Mouse (Mus musculus): ENCODE measurements around the gene Glis2. TPM values are rescaled to one million over a fixed set of nuclear protein-coding genes. Genes with fewer than 3 reads are reported as not detected.

Glis2 gene
- polyA plus RNA-seq, 1 experiment from 2014 or later = 22.2 TPM

- no peaks in the 10 kb centered on the region for H3K36me3 ChIP-seq
- H3K9ac ChIP-seq = peak overlapping the region; percentile 43; the same call in 1 of the 2 replicates
- peak overlapping the region; percentile 97 for H3K4me2 ChIP-seq
- peak overlapping the region; percentile 97 for H3K27ac ChIP-seq (replicated peaks)
- H3K9me3 ChIP-seq = no peaks in the 10 kb centered on the region
- 50% methylated on average over 5 of the region's 5 CpGs for WGBS
- H3K4me1 ChIP-seq (replicated peaks) = peaks cover 89% of the 10 kb centered on the region
- no peak overlapping the region for H3K4me3 ChIP-seq
- H3K27me3 ChIP-seq = no peaks in the 10 kb centered on the region
- ATAC-seq (ENCODE audit: low read depth) = no peak
Measured at GRCm38 (mm10) chr16:4598041-4598440, 3.5 kb downstream of the Glis2 start.

DNA sequence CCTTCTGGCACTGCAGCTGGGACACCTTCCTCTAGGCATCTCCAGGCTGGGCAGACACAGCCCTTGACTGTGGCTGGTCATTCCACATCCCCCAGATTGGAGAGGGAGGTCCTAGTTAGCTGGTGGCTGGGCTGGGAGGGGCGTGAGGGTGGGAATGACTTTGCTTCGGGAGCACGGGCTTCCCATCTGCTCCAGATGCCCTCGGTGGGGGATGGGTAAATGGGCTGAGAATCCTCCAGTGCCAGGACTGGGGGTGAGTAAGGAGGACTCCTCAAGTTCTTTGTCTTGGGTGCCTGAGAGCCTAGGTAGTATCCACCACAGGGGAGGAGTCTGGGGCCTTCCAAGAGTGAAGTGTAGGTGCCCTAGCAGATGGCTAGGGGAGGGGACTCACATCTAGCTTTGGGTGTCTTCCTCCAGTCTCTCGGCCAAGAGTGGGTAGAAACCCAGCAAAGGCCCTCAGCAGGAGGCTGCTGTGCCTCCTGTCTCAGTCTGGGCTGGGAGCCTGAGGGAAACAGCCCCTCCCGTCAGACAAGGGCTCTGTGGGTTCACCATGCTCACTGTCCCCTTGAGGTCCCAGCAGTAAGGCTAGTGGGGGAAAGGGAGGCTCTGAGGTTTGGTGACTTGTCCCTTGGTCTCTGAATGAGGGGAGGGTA is 4.5 kb downstream of the Glis2 start:
- Histone ChIP-seq H3K4me3 (no peak overlapping the region), H3K9ac (no peak overlapping the region), H3K27ac (replicated peaks) (peak overlapping the region; percentile 97), H3K36me3 (no peaks in the 10 kb centered on the region), H3K4me2 (peak overlapping the region; percentile 97), H3K9me3 (no peaks in the 10 kb centered on the region), H3K27me3 (no peaks in the 10 kb centered on the region), H3K4me1 (replicated peaks) (peaks cover 89% of the 10 kb centered on the region)
- no peak for ATAC-seq (ENCODE audit: low read depth)
- 8% methylated on average over 6 of the region's 6 CpGs for WGBS

GRCm38 (mm10) chr16:4599616-4600015 is 5.1 kb downstream of the Glis2 start:
- H3K4me3 ChIP-seq = no peak overlapping the region
- H3K4me1 ChIP-seq (replicated peaks) = peaks cover 94% of the 10 kb centered on the region
- H3K27me3 ChIP-seq = no peaks in the 10 kb centered on the region
- H3K27ac ChIP-seq (replicated peaks) = no peak overlapping the region
- no peaks in the 10 kb centered on the region for H3K36me3 ChIP-seq
- H3K4me2 ChIP-seq = no peak overlapping the region
- no peaks in the 10 kb centered on the region for H3K9me3 ChIP-seq
- WGBS = 88% methylated on average over 3 of the region's 3 CpGs
- H3K9ac ChIP-seq = no peak overlapping the region
- ATAC-seq (ENCODE audit: low read depth) = no peak

DNA sequence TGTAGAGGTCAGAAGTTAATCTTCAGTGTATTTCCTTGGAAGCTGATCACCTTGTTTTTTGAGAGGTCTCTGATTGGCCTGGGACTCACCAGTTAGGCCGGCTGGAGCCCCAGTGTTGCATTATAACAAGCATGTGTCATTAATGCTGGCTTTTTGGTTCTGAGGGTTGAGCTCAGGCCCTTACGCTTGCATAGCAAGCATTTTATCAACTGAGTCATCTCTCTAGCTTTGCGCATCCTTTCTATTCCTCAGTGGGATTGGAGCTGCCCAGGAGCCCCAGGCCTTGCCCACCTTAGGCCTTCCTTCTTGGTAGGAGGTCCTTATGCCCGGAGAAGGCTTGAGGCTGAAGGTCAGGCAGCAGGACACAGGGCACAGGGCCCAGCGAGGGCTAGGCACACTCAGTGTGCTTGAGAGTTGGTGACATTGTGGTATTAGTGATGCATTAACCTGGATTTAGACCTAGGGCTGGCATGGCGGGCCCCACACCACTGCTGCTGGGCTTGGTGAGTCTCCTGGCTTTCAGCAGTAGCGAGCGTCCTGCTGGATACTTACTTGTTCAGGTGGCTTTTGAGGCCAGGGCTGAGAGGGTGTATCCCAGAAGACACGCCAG is 6.3 kb downstream of the Glis2 start:
- H3K4me1 ChIP-seq (replicated peaks) = peaks cover 99% of the 10 kb centered on the region
- H3K27ac ChIP-seq (replicated peaks) = peak overlapping the region; percentile 18; the same call in 1 of the 2 replicates
- no peaks in the 10 kb centered on the region for H3K36me3 ChIP-seq
- no peak overlapping the region for H3K4me3 ChIP-seq
- H3K27me3 ChIP-seq = no peaks in the 10 kb centered on the region
- WGBS = 84% methylated on average over 9 of the region's 9 CpGs
- no peak overlapping the region for H3K9ac ChIP-seq
- H3K4me2 ChIP-seq = no peak overlapping the region
- ATAC-seq (ENCODE audit: low read depth) = no peak
- H3K9me3 ChIP-seq = no peaks in the 10 kb centered on the region

GRCm38 (mm10) chr16:4602189-4602588 is 7.7 kb downstream of the Glis2 start:
- H3K9me3 ChIP-seq = no peaks in the 10 kb centered on the region
- peak overlapping the region; percentile 23 for H3K9ac ChIP-seq
- peaks cover 99% of the 10 kb centered on the region for H3K4me1 ChIP-seq (replicated peaks)
- no peaks in the 10 kb centered on the region for H3K27me3 ChIP-seq
- no peak overlapping the region for H3K4me2 ChIP-seq
- H3K27ac ChIP-seq (replicated peaks) = peak overlapping the region; percentile 52
- no peak overlapping the region for H3K4me3 ChIP-seq
- H3K36me3 ChIP-seq = no peaks in the 10 kb centered on the region
- WGBS = 5% methylated on average over 3 of the region's 3 CpGs
- no peak for ATAC-seq (ENCODE audit: low read depth)

GRCm38 (mm10) chr16:4602766-4603452 is 8.4 kb downstream of the Glis2 start:
- H3K36me3 ChIP-seq = no peaks in the 10 kb centered on the region
- ATAC-seq (ENCODE audit: low read depth) = no peak
- H3K27ac ChIP-seq (replicated peaks) = peak overlapping the region; percentile 52
- H3K4me2 ChIP-seq = no peak overlapping the region
- no peak overlapping the region for H3K4me3 ChIP-seq
- H3K9me3 ChIP-seq = no peaks in the 10 kb centered on the region
- H3K27me3 ChIP-seq = no peaks in the 10 kb centered on the region
- 31% methylated on average over 7 of the region's 7 CpGs for WGBS
- peak overlapping the region; percentile 49; the same call in 1 of the 2 replicates for H3K9ac ChIP-seq
- H3K4me1 ChIP-seq (replicated peaks) = peaks cover 98% of the 10 kb centered on the region

GRCm38 (mm10) chr16:4603453-4603837 is 8.9 kb downstream of the Glis2 start:
- H3K4me1 ChIP-seq (replicated peaks) = peaks cover 96% of the 10 kb centered on the region
- H3K27me3 ChIP-seq = no peaks in the 10 kb centered on the region
- 0 out of 2 replicates have a peak overlapping the region, but pooled peaks have one; percentile 14 for H3K9ac ChIP-seq
- H3K4me2 ChIP-seq = no peak overlapping the region
- H3K27ac ChIP-seq (replicated peaks) = peak overlapping the region; percentile 52
- no peaks in the 10 kb centered on the region for H3K9me3 ChIP-seq
- H3K36me3 ChIP-seq = no peaks in the 10 kb centered on the region
- 43% methylated on average over 1 of the region's 1 CpGs for WGBS
- H3K4me3 ChIP-seq = no peak overlapping the region
- ATAC-seq (ENCODE audit: low read depth) = no peak

DNA sequence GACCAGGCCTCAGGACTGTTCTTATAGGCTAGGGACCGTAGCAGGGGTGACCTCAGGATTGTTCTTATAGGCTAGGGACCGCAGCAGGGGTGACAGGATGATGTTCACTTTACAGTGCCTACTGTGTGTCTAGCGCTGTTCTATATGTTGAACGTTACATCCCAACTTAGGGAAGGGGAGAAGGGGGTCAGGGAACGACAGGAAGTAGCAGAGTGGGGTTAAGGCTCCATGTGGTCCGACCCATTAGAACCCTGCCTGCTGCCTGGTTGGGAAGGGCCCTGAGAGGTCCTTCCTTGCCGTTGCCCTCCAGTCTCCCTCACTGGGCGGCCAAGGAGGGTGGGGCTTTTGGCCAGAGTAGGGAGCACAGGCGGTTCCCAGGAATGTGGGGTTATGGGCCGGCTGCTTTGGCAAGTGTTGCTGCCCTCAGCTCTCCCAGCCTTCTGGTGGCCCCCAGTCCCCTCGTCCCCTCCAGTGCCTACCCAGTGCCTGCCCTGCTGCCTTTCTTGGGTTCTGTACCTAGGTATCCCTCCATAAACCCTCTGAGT is 9.9 kb downstream of the Glis2 start:
- ATAC-seq (ENCODE audit: low read depth) = no peak
- Histone ChIP-seq H3K27me3 (no peaks in the 10 kb centered on the region), H3K9me3 (no peaks in the 10 kb centered on the region), H3K9ac (0 out of 2 replicates have a peak overlapping the region, but pooled peaks have one; percentile 14), H3K4me3 (no peak overlapping the region), H3K4me2 (no peak overlapping the region), H3K27ac (replicated peaks) (no peak overlapping the region), H3K36me3 (peaks cover 6% of the 10 kb centered on the region; the same call in 1 of the 2 replicates), H3K4me1 (replicated peaks) (peaks cover 87% of the 10 kb centered on the region)
- 62% methylated on average over 11 of the region's 11 CpGs for WGBS

DNA sequence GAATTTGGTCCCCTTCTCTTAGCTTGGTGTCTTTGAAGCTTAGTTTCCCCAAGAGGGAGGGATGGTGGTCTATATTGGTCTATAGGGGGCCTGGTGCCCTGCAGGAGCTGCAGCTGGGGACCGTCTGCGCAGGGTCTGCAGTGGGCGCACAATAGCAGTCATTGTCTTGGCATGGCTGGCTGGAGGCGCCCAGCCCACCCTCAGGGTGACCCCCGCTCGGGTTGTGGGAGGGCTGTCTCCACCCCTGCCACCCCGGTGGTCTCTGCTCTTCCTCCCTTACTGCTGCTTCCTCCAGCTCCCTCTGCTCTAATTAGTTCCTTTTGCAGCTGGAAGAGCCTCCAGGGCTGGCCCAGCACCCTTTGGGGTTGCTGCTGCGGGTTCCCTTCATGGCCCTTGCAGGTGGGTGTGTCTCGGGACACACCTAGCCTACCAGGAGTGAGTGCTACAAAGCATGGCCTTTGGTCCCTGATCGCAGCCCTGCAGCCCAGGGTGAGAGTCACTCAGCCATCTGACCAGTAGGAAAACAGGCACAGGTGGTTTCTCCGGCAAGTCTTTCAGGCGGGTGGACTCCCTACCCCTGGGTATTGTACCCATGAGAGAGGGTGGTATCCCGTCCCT is 11.1 kb downstream of the Glis2 start:
- Histone ChIP-seq H3K4me3 (no peak overlapping the region), H3K27me3 (no peaks in the 10 kb centered on the region), H3K9me3 (no peaks in the 10 kb centered on the region), H3K9ac (peak overlapping the region; percentile 50; the same call in 1 of the 2 replicates), H3K27ac (replicated peaks) (peak overlapping the region; percentile 52), H3K4me1 (replicated peaks) (peaks cover 75% of the 10 kb centered on the region), H3K4me2 (no peak overlapping the region), H3K36me3 (peaks cover 17% of the 10 kb centered on the region)
- no peak for ATAC-seq (ENCODE audit: low read depth)
- WGBS = 42% methylated on average over 9 of the region's 13 CpGs

DNA sequence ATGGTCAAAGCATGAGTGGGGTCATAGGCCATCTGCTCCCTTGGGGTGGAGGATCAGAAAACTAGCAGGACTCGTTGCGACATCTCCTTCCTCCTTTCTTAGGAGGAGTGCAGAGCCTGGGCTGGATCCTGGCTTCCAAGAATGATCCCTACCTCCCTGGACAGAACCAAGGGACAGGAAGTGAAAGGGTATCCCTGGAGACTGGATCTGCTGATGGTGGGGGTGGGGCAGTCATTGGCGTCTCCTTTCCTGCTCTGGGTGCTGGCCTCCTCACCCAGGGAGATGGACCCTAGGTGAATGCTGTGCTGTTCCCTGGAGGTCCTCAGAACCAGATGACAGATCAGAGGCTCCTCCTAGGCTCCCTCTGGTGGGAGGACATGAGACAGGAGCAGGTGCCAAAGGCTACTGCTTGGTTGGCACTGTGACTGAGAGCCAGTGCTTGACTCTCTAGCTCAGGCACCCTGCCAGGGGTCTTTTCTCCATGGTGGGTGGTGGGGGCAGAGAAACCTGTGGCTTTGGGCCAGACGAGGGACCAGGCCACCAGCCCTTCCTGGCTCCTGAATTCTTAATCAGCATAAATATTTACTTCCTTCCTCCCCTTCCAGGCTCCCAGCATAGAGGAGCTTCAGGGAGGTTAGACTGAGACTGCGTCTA is 12.0 kb downstream of the Glis2 start:
- H3K27me3 ChIP-seq = no peaks in the 10 kb centered on the region
- no peak overlapping the region for H3K9ac ChIP-seq
- no peaks in the 10 kb centered on the region for H3K9me3 ChIP-seq
- WGBS = 43% methylated on average over 5 of the region's 5 CpGs
- 0 out of 2 replicates have a peak, but pooled peaks have one; percentile 21 for ATAC-seq (ENCODE audit: low read depth)
- no peak overlapping the region for H3K4me2 ChIP-seq
- H3K27ac ChIP-seq (replicated peaks) = peak overlapping the region; percentile 52
- H3K4me1 ChIP-seq (replicated peaks) = peaks cover 65% of the 10 kb centered on the region
- H3K36me3 ChIP-seq = peaks cover 26% of the 10 kb centered on the region
- no peak overlapping the region for H3K4me3 ChIP-seq

GRCm38 (mm10) chr16:4607818-4608531 is 13.5 kb downstream of the Glis2 start:
- H3K4me1 ChIP-seq (replicated peaks) = peaks cover 52% of the 10 kb centered on the region
- peak overlapping the region; percentile 35; the same call in 1 of the 2 replicates for H3K27ac ChIP-seq (replicated peaks)
- no peak overlapping the region for H3K9ac ChIP-seq

More at GRCm38 (mm10) chr16:4607818-4608531, 13.5 kb downstream of the Glis2 start:
- no peak overlapping the region for H3K4me2 ChIP-seq
- H3K36me3 ChIP-seq = peaks cover 39% of the 10 kb centered on the region
- peak; percentile 23 for ATAC-seq (ENCODE audit: low read depth)
- H3K27me3 ChIP-seq = no peaks in the 10 kb centered on the region
- WGBS = 50% methylated on average over 9 of the region's 9 CpGs
- no peak overlapping the region for H3K4me3 ChIP-seq
- no peaks in the 10 kb centered on the region for H3K9me3 ChIP-seq
